Mouse (Mus musculus) neural tube, embryonic 12.5 days (tissue): ENCODE results near the gene Cenpb. TPM values are rescaled to one million over a fixed set of nuclear protein-coding genes. Genes with fewer than 3 reads are reported as not detected.

Source experiments
- ATAC-seq: fragments of 200-750 bp; cut with Nextera tagmentation; 2 replicates; pipeline ENCODE4 v1.8.0; 2017; ENCODE audit warnings: low read depth, mild to moderate bottlenecking, moderate TSS enrichment, moderate library complexity; ENCODE audit not compliant: low FRiP score
- H3K27ac ChIP-seq: fragments of 300-500 bp; sonication (generic); 2 replicates; pipeline ENCODE4 v1.5.1; 2016
- H3K27me3 ChIP-seq: fragments of 300-500 bp; sonication (generic); replicated peaks from 2 replicates; pipeline ENCODE4 v1.6.1; 2016; ENCODE audit warnings: mild to moderate bottlenecking
- H3K36me3 ChIP-seq: fragments of 300-500 bp; sonication (generic); 2 replicates; pipeline ENCODE4 v1.6.1; 2016; ENCODE audit warnings: mild to moderate bottlenecking
- H3K4me1 ChIP-seq: fragments of 300-500 bp; sonication (generic); 2 replicates; pipeline ENCODE4 v1.6.1; 2016
- H3K4me2 ChIP-seq: fragments of 300-500 bp; sonication (generic); replicated peaks from 2 replicates; pipeline ENCODE4 v1.6.1; 2016; ENCODE audit warnings: mild to moderate bottlenecking
- H3K4me3 ChIP-seq: fragments of 300-500 bp; sonication (generic); 2 replicates; pipeline ENCODE4 v1.5.1; 2016
- H3K9ac ChIP-seq: fragments of 300-500 bp; sonication (generic); 2 replicates; pipeline ENCODE4 v1.6.1; 2016; ENCODE audit warnings: mild to moderate bottlenecking
- H3K9me3 ChIP-seq: fragments of 300-500 bp; sonication (generic); 2 replicates; pipeline ENCODE4 v1.6.1; 2016; ENCODE audit warnings: mild to moderate bottlenecking
- WGBS: fragments of 180-500 bp; shearing (Covaris S2); methylation state at CpG from one replicate; pipeline ENCODE4 v1.1.7; 2016; 5-methylcytosine and 5-hydroxymethylcytosine counted together
- polyA plus RNA-seq: library from polyadenylated mRNA; unstranded; fragments of >200 nt; fragmentation: Nextera tagmentation; extraction: Ambion mirVana; gene quantifications from 2 replicates; pipeline ENCODE4 v1.2.1, GENCODE M21; 2016

Cenpb gene
- polyA plus RNA-seq, 1 experiment from 2014 or later, result 19.3 TPM

DNA sequence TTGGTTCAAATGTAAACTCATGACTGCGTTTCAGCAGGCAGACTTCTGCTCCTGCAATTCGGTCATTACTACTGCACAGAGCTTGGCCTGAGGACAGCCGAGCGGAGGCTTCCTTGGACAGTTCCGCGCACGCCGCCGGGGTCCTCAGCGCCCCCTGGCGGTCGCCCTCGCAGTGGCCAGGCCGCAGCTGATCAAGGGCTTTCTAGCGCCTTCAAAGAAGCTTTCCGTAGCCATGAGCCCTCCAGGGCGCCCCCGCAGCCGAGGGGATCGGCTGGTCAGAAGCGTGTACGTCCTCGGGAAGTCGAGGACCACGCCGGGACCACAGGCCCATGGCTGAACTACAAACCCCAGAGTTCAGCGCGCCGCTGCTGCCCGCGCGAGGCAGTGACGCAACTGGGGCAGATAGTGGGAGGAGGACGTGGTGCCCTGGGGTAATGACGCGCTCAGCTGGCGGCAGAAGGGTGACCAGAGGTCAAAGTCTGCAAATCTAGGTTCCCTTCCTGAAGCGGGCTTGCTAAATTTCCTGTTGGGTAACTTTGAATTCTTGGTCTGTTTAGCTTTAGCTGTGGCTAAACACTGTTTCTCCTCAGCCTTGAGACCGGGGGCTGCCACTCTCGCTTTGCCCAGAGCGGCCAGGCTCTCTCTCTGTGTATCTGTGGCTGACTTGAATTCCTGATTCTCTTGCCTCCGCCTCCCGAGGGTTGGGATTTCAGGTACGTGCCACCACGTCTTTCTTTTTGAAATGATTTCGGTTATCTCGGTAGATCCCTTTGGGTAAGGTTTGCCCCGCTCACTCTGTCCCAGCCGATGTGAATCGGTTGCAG, 30.3 kb upstream of the Cenpb start:
- peak; percentile 96 for ATAC-seq
- 2% methylated on average over 50 of the region's 50 CpGs for WGBS
- no peaks in the 10 kb centered on the region for H3K9me3 ChIP-seq
- H3K4me3 ChIP-seq, result peak overlapping the region; percentile 62
- peak overlapping the region; percentile 83 for H3K27ac ChIP-seq
- peak overlapping the region; percentile 61 for H3K4me2 ChIP-seq
- H3K4me1 ChIP-seq, result peaks cover 5% of the 10 kb centered on the region
- peak overlapping the region; percentile 68 for H3K9ac ChIP-seq
- H3K36me3 ChIP-seq, result peaks cover 13% of the 10 kb centered on the region; the same call in 1 of the 2 replicates
- H3K27me3 ChIP-seq, result no peaks in the 10 kb centered on the region

GRCm38 (mm10) chr2:131209125-131209795, 29.4 kb upstream of the Cenpb start:
- ATAC-seq, result no peak; the same call in 1 of the 2 replicates
- WGBS, result 73% methylated on average over 4 of the region's 4 CpGs
- Histone ChIP-seq H3K9me3 (no peaks in the 10 kb centered on the region), H3K9ac (peak overlapping the region; percentile 68; the same call in 1 of the 2 replicates), H3K27ac (peak overlapping the region; percentile 83; the same call in 1 of the 2 replicates), H3K27me3 (no peaks in the 10 kb centered on the region), H3K4me1 (peaks cover 5% of the 10 kb centered on the region), H3K4me2 (peak overlapping the region; percentile 61), H3K36me3 (peaks cover 13% of the 10 kb centered on the region; the same call in 1 of the 2 replicates), H3K4me3 (peak overlapping the region; percentile 62)

DNA sequence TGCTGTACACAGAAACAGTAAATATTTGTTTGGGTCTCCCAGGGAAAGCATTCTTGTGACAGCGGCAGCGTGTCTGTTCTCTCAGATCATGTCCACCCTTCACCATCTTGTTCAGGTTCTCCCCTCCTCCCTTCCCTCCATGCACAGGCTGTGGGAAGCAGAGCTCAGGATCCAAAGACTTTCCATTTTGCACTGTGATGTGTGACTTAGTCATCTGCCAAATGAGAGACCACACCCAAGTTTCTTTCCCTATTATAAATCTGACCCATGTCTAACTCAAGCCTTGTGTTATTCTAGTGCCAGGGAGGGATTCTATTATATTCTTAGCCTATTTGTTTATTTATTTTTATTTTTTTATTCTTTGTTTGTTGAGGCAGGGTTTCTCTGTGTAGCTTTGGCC, 28.5 kb upstream of the Cenpb start:
- Histone ChIP-seq H3K4me1 (peaks cover 5% of the 10 kb centered on the region), H3K4me2 (no peak overlapping the region), H3K4me3 (no peak overlapping the region), H3K9ac (no peak overlapping the region), H3K9me3 (no peaks in the 10 kb centered on the region), H3K36me3 (peaks cover 11% of the 10 kb centered on the region; the same call in 1 of the 2 replicates), H3K27me3 (no peaks in the 10 kb centered on the region), H3K27ac (no peak overlapping the region)
- ATAC-seq, result no peak
- 91% methylated on average over 2 of the region's 2 CpGs for WGBS

DNA sequence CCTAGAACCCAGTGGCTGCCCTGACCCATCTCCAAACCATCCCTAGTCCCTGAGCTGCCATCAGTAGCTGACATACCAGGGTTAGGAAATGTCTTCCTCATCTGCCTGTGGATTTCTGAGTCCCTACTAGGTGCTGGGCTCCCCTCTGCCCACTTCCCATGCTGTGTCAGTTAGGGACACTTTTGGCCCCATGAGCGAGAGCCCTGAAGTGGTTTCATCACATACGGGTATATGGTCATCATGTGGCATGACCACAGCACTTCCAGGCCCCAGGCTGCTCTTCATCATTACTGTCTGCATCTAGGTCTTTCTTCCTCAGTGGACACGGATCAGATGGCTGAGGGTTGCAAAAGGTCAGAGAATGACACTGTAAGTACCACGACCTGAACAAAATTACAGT, 26.9 kb upstream of the Cenpb start, which contains the start of gene Ap5s1:
TSS of gene Ap5s1 (plus strand) at position 301 of the 400 bp plus-strand sequence.
- Histone ChIP-seq H3K27me3 (no peaks in the 10 kb centered on the region), H3K4me2 (no peak within 1 kb of the TSS), H3K4me3 (no peak within 1 kb of the TSS), H3K9ac (no peak within 1 kb of the TSS), H3K36me3 (no peaks in the 10 kb centered on the region), H3K27ac (no peak within 1 kb of the TSS), H3K4me1 (peaks cover 5% of the 10 kb centered on the region), H3K9me3 (no peaks in the 10 kb centered on the region)
- 82% methylated on average over 4 of the region's 4 CpGs for WGBS
- ATAC-seq, result no peak

GRCm38 (mm10) chr2:131205521-131206182, 25.8 kb upstream of the Cenpb start:
- Histone ChIP-seq H3K36me3 (no peaks in the 10 kb centered on the region; the same call in 1 of the 2 replicates), H3K4me1 (no peaks in the 10 kb centered on the region), H3K27me3 (no peaks in the 10 kb centered on the region), H3K9ac (no peak overlapping the region), H3K9me3 (no peaks in the 10 kb centered on the region), H3K27ac (no peak overlapping the region), H3K4me3 (no peak overlapping the region), H3K4me2 (no peak overlapping the region)
- 86% methylated on average over 8 of the region's 8 CpGs for WGBS
- no peak for ATAC-seq

DNA sequence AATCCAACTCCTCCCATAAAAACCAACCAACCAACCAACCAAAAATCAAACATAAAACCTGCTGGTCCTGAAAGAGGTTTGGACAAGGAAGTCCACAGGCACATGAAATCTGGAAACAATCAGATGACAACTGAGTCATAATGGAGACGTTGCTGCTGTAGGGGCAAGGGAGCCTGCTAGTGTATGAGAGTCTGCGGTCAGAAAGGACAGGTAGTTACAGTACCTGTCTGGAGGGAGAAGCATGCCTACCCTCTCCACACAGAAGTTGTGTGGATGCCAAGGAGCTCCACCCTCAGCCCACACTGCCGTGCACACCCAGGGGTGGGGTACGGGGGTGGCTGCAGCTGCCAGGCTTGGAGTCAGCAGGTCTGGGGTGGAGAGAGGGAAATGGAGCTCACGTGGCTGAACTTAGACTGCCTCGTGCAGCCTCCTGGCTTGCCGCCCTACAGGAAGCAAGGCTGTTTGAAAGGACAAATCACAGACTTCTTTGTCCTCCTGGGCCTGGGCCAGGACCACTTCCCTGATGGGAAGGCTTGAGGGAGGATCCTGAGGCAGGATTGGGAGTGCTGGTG, 24.6 kb upstream of the Cenpb start:
- Histone ChIP-seq H3K9ac (no peak overlapping the region), H3K27ac (no peak overlapping the region), H3K36me3 (peaks cover 8% of the 10 kb centered on the region; the same call in 1 of the 2 replicates), H3K27me3 (no peaks in the 10 kb centered on the region), H3K9me3 (no peaks in the 10 kb centered on the region), H3K4me1 (no peaks in the 10 kb centered on the region), H3K4me3 (no peak overlapping the region), H3K4me2 (no peak overlapping the region)
- WGBS, result 62% methylated on average over 7 of the region's 7 CpGs
- ATAC-seq, result no peak

- Histone ChIP-seq H3K27ac (no peak overlapping the region), H3K27me3 (no peaks in the 10 kb centered on the region), H3K9ac (no peak overlapping the region), H3K4me3 (no peak overlapping the region), H3K36me3 (peaks cover 13% of the 10 kb centered on the region; the same call in 1 of the 2 replicates), H3K4me1 (no peaks in the 10 kb centered on the region), H3K9me3 (no peaks in the 10 kb centered on the region), H3K4me2 (no peak overlapping the region)
- no peak for ATAC-seq
- 94% methylated on average over 6 of the region's 6 CpGs for WGBS
Observed at GRCm38 (mm10) chr2:131203816-131204409, 24.0 kb upstream of the Cenpb start.

DNA sequence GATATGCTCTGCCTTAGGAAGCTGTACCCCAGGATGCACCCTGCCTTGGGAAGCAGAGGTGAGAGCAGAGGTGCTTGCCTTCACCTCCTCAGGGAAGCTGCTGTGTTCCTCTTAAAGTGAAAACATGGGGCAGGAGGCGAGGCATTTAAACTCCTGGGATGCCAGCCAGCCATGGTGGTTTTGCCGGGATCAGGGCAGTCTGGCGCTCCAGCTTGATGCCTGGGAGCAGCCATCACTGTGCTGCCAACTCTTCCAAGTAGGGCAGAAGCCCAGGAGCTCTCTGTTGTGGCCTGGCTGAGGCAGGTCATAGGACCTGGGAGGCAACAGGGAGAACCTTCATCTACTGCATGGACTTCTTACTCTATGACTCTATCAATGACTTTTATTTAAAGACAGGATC, 21.4 kb upstream of the Cenpb start:
- no peak overlapping the region for H3K4me3 ChIP-seq
- no peak overlapping the region for H3K9ac ChIP-seq
- no peaks in the 10 kb centered on the region for H3K27me3 ChIP-seq
- peaks cover 27% of the 10 kb centered on the region for H3K36me3 ChIP-seq
- no peak overlapping the region for H3K4me2 ChIP-seq
- H3K27ac ChIP-seq, result no peak overlapping the region
- no peaks in the 10 kb centered on the region for H3K4me1 ChIP-seq
- 88% methylated on average over 3 of the region's 3 CpGs for WGBS
- no peak for ATAC-seq
- no peaks in the 10 kb centered on the region for H3K9me3 ChIP-seq

GRCm38 (mm10) chr2:131200710-131201109, 20.8 kb upstream of the Cenpb start:
- 91% methylated on average over 2 of the region's 2 CpGs for WGBS
- no peaks in the 10 kb centered on the region for H3K9me3 ChIP-seq
- H3K4me1 ChIP-seq, result no peaks in the 10 kb centered on the region
- no peak overlapping the region for H3K9ac ChIP-seq
- no peaks in the 10 kb centered on the region for H3K27me3 ChIP-seq
- ATAC-seq, result no peak
- H3K4me2 ChIP-seq, result no peak overlapping the region
- no peak overlapping the region for H3K27ac ChIP-seq
- H3K36me3 ChIP-seq, result peaks cover 27% of the 10 kb centered on the region
- no peak overlapping the region for H3K4me3 ChIP-seq

- H3K4me3 ChIP-seq, result no peak overlapping the region
- H3K4me1 ChIP-seq, result no peaks in the 10 kb centered on the region
- no peak for ATAC-seq
- WGBS, result 89% methylated on average over 16 of the region's 16 CpGs
- H3K9ac ChIP-seq, result 0 out of 2 replicates have a peak overlapping the region, but pooled peaks have one; percentile 5
- H3K27me3 ChIP-seq, result no peaks in the 10 kb centered on the region
- no peaks in the 10 kb centered on the region for H3K9me3 ChIP-seq
- H3K36me3 ChIP-seq, result peaks cover 56% of the 10 kb centered on the region
- no peak overlapping the region for H3K27ac ChIP-seq
- H3K4me2 ChIP-seq, result no peak overlapping the region
Observed at GRCm38 (mm10) chr2:131196606-131197316, 16.9 kb upstream of the Cenpb start.

DNA sequence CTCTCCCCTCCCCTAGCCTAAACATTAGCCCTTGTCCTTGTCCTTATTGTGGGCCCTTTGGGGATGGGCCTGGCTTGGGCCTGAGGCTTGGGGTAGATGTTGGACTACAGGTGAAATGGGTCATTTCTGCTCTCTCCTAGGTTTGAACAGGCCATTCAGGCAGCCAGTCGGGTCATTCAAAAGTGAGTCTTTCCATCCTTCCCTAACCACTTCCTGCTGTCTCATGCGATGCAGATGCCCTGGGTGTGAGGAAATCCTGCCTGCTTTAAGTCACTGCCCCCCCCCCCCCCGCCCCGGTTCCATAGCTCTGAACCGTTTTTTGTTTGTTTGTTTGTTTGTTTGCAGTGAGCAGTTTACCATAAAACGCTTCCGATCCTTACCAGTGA, 11.1 kb upstream of the Cenpb start:
- Histone ChIP-seq H3K27me3 (no peaks in the 10 kb centered on the region), H3K4me1 (peaks cover 48% of the 10 kb centered on the region), H3K9me3 (no peaks in the 10 kb centered on the region), H3K9ac (0 out of 2 replicates have a peak overlapping the region, but pooled peaks have one; percentile 8), H3K36me3 (peaks cover 29% of the 10 kb centered on the region), H3K4me3 (no peak overlapping the region), H3K27ac (peak overlapping the region; percentile 70), H3K4me2 (peak overlapping the region; percentile 80)
- ATAC-seq, result no peak
- 71% methylated on average over 7 of the region's 7 CpGs for WGBS
